Mouse (Mus musculus) kidney, adult 2 months (tissue): ENCODE results near the gene H2-Q6.

Experiments
- CTCF ChIP-seq: fragments of 200-500 bp; conservative IDR thresholded peaks from 2 replicates; pipeline ENCODE4 v1.5.1; 2011; ENCODE audit warnings: low read depth, mild to moderate bottlenecking, control low read depth, low read length, moderate library complexity, mixed read lengths; ENCODE audit not compliant: insufficient read depth, insufficient read length
- POLR2A ChIP-seq: fragments of 200-500 bp; IDR thresholded peaks from one replicate; pipeline ENCODE4 v1.6.1; 2011; ENCODE audit warnings: low read depth, low read length, control low read depth

DNA sequence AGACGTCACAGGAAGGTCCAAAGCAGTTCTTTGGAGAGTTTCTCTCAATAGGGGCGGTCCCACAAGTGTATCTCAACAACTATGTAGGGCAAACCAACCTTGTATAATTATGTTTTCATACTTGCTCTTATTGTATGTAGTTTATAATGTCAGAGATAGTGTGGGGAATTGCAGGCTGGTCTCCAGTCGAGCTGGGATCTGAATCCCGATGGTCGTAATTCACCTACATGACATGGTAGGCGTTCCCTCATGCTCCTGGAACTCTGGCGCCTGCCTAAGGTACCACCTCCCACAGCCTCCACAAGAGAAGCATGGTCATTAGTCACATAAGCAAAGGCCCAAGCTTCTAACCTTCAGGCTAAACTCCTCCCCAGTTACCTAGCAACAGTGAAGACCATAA lies 5.9 kb upstream of the H2-Q6 start:
- no peak for TF ChIP-seq CTCF
- TF ChIP-seq POLR2A: no peak
